Mouse (Mus musculus): Measurements from ENCODE around the gene Thap2.

Thap2 gene

DNA sequence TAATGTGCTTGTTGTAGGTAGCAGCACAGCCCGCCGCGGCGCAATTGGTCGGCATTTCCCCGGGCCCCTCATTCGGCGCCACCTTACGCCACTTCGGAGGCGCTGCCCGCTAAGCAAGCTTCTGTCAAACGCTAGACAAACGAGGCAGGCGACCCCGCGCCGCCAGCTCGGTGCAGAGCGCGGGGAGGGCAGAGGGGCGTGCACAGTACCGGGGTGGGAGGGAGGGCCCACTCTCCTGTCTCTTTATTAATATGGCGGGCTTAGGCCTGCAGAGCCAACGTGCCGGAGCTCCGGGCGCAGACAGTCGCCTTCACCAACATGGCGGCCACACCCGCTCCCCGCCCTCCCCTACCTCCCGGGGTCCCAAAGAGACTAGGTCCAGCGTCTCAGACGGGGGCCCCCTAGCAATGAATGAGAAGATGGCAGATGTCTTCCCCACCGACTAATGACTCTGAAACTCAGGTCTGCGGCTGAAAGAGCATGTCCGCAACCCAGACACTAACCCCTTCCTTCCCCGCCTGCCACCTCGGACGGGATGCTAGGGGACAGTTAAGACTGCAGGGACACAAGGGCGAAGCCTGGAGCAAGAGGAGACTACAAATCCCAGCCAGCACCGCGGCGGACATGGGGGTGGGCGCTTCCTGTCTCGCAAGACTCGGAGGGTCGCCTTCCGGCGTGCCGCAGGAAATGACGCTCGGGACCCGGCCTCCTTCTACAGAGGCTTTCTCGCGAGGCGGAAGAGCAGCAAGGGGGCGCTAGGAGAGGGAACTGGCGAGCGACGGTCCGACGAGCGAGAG is at the start of gene Thap2, which contains the start of gene Zfc3h1:
Thap2 (minus strand) TSS at position 223 of the 797 bp plus-strand sequence.
Zfc3h1 (plus strand) TSS at position 739 of the 797 bp plus-strand sequence.
- DNase-seq (ENCODE audit: low read depth, low spot score), result peak; percentile 98

DNA sequence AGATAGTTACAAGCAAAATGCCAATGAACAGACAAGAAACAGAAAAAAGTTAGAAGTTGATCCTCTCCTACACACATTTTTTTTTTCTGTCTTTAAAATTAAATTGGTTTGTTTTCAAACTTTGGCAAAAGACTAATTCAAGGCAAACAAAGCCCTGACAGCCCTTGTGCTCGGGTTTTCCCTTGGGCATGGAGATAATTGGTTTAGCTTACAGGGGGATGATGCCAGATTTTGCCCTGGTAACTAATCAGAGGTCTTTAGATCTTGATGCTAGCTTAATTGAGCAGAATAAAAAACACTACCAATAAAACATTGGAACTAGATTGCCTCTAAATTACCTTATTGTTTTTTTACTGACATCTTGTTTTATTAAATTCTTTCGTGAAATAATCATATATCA is 41.1 kb upstream of the Thap2 start:
- DNase-seq (ENCODE audit: low read depth, low spot score), result no peak

DNA sequence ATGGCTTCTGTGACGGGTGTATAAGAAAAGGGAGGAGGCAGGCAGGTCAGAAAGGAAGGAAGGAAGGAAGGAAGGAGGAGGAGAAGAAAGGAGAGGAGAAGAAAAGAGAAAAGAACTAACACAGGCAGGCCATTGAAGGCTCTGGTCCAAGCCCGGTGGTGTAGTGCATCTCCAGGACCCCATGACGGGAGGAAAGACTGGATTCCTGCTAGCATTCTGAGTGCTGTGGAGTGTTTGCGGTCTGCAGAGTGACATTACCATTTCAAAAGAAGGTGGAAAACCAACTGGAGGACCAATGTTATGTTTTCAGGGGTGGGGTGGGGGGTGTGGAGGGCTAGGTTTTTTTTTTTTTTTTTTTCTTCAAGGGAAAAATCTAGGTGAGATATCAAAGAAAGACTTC is 37.7 kb upstream of the Thap2 start:
- DNase-seq (ENCODE audit: low read depth, low spot score), result no peak

DNA sequence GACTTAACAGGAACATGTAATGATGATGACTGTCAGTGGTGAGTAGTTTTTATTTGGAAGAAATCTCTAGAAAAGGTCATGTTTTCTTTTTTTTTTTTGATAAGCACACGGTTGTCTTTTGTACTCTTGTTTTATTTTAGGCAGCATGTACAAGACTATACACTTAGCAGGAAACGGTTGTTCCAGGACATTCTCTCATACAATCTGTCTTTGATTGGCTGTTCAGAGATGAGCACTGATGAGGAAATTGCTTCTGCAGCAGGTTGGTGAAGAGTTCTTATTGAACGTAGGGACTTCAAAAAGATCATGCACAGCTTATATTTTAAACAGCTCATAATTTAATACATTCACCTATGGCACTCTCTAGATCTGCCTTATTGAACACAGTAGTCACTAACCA is 29.8 kb upstream of the Thap2 start:
- no peak for DNase-seq (ENCODE audit: low read depth, low spot score)

DNA sequence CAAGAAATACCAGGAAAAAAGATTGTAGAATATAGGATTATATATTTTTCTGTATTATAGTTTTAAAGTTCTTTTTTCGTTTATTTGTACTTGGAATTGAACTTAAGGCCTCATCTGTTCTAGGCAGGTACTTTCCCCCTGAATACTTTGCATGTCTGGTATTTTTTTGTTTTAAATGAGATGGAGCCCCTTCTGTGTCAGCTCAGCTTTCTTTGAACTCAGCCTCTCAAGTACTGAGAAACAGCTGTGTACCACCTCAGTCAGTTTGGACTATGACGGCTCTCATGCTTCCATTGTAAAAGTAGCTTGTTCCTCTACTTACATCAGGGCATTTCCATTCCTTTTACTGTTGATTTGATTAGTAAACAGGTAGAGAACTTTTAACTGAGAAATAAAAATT is 29.3 kb upstream of the Thap2 start:
- no peak for DNase-seq (ENCODE audit: low read depth, low spot score)

DNA sequence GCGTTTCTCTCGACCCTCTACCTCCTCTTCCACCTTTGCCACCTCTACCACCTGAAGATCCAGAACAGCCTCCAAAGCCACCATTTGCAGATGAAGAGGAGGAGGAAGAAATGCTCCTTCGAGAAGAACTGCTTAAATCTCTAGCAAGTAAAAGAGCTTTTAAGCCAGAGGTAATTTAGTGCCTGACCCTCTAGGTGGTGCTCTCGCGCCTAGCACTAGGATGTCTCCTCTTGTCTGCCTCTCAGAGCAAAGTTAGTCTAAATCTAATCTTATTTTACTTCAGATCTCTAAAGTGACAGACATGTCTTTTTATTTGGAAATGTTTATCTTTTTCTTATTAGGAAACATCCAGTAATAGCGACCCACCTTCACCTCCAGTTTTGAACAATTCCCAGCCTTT is 22.1 kb upstream of the Thap2 start:
- peak; percentile 36 for DNase-seq (ENCODE audit: low read depth, low spot score)

DNA sequence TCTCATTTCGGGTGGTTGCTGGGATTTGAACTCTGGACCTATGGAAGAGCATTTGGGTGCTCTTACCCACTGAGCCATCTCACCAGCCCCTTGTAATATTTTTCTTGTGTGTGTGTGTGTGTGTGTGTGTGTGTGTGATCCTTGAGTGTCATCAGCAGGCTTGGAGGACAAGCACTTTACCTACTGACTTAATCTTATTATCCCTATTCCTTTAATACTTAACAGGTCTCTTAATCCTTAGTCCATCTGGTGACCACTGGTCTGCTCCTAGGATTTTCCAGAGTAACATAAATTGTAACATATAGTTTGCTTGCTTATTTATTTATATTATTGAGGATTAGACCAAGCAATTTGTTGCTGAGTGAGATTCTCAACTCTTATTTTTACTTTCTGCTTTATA is 7.7 kb upstream of the Thap2 start:
- no peak for DNase-seq (ENCODE audit: low read depth, low spot score)

DNA sequence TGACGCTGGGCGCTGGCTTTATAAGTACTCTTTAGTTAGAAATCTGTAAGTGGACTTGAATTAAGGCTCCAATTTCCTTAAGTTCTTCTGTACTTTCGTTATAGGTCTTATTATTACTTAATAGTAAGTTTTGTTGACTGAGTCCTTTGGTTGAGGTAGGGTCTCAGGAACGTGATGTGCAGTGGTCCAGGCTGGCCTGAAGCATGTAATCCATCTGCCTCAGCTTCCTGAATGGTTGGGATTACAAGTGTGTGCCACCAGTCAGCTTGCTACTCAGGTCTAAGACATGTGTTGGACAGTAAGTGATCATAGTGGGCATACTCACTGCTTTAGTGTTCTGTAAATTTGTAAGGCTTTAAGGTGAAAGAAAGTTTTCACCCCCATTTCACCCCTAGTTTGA is 6.8 kb upstream of the Thap2 start:
- no peak for DNase-seq (ENCODE audit: low read depth, low spot score)

DNA sequence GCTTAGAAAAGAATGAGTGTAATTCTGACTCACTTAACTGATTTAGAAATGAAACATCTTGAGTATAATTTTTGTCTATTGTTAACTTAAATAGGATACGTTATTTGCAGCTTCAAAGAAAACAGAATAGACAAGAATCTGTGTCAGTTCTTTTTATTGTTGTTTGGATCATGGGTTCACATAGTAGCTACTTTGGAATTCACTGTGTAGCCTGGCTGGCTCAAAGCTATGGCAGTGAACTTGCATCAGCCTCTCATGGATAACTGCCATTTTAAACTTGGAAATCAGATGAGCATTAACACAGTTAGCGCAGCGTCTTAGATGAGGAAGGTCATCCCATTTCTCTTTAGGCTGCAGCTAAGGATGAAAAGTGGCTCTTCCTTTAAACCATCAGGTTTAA is 3.6 kb upstream of the Thap2 start:
- no peak for DNase-seq (ENCODE audit: low read depth, low spot score)

DNA sequence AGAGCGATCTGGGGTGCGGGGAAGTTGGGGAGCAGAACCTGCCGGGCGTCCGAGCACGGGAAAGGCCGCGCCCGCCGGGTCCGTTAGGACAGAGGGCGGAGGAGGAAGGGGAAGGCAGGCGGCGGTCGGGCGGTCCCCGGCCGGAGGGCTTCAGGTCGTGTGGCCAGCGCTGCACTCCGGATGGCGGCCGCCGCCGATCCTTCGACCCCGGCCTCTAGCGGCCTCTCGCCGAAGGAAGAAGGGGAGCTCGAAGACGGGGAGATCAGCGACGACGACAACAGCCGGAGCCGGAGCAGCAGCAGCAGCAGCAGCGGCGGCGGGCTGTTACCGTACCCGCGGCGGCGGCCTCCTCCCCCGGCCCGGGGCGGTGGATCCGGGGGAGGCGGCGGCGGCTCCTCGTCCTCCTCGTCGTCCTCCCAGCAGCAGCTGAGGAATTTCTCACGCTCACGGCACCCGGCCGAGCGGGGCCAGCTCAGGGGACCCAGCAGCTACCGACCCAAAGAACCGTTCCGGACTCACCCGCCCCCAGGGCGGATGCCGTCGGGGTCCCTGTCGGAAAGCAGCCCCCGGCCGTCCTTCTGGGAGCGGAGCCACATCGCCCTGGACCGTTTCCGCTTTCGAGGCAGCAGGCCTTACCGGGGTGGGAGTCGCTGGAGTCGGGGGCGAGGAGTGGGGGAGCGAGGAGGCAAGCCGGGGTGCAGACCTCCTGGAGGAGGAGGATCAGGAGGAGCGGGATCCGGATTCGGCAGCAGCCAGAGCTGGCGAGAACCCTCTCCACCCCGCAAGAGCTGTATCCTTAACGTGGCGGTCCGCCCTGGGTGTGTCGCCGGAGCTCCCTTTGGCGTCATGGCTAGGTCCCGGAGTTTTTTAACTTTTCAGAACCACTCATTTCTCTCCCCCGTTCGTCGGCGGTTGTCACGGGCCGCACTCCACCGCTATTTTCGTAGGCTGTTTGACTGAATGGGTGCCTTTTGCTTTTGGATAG is 1.1 kb upstream of the Thap2 start:
- no peak for DNase-seq (ENCODE audit: low read depth, low spot score)

DNA sequence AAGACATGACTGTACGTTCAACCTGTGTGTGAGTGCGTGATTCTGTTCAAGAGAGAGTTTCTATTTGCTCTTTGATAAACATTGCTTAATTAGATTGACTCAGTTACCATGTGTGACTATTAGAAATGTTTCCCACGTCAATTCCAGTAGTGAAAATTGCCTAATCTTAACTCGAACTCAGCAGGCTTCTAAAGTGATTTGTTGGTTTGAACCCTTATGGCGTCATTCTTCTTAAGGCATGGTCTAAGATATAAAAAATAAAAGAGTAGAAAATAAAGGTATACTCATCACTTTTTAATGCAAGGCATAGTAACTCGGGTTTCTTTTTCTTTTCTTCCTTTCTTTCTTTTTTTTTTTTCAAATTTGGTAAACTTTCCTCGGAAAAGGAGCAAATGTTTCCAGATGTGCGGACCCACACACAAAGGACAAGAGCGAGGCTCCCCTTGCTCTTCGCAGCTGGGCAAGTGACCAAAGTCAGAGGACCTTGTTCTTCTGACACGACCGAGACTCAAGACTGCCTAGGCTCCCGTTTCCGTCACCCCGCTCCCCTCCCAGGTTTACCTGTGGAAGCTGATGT is 511 bp downstream of the Thap2 start:
- DNase-seq (ENCODE audit: low read depth, low spot score), result no peak

DNA sequence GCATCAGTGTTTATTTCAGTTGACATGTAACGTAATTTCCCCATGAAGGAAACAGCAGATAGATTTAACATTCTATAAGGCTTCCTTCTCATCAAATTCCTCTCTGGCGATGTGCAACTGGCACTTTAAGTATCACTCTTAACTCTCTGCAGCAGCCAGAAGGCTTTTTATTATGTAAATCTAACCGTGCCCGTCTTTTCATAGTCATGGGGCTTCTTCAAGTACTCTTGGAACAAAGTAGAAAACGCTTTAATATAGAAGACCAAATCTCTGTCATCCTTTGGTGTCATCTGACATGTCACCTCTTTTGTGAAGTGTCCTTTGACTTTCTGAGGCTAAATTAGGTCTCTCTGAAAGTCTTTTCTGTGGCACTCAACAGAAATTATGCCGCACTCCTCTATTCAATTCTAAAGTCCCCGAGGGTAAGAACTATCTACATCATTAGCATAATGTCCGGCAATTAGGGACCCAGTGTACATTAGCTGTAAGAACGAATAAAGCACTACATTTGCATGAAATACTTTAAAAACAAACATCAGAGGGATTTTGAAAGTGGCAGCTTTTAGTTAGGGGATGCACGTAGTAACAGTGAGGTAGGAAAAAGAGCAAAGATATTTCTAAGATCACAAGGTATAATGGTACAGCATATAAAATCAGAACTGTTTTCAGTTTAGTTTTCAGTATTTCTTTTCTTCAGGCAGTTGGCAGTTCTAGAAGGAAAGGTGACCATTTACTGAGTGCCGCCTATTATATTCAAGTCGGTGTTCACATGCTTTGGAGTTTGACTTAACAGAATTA is 1.2 kb downstream of the Thap2 start:
- peak; percentile 10 for DNase-seq (ENCODE audit: low read depth, low spot score)

DNA sequence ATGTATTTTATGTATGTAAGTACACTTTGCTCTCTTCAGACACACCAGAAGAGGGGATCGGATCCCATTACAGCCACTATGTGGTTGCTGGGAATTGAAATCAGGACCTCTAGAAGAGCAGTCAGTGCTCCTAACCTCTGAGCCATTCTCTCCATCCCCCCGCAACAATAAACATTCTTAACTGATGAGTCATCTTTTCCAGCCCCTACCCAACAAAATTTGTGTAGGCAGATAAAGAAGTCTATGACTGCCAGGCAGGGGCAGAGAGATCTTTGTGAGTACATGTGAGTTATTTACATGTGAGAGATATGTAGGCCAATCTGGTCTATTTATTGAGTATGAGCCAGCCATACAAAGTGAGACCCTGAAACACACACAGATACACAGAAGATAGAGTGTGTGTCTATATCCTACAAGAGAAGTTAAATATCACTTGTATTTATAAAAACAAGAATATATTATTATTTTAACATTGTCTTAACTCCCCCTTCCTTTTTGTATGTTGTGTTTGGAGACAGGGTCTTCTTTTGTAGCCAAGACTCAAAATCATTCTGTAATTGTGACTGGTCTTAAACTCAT is 2.6 kb downstream of the Thap2 start:
- DNase-seq (ENCODE audit: low read depth, low spot score), result no peak

DNA sequence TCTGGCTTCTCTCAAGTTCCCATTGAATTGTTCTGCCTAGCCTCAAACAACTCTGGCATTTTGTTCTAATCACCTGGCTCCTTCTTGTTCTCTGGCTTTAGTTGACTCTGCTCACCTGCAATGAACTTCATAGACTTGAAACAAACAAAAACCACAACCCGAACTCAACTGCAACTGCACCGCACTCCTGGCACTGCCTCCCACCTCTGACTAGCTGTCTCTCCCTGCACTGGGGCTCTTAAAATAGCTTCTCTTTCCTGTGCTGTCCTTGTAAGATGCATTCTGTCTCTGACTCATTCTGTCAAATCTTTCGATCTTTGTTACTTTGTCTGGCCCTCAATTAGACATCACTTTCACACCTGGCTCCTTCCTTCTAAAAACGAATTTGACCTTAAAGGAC is 21.1 kb downstream of the Thap2 start:
- no peak for DNase-seq (ENCODE audit: low read depth, low spot score)

DNA sequence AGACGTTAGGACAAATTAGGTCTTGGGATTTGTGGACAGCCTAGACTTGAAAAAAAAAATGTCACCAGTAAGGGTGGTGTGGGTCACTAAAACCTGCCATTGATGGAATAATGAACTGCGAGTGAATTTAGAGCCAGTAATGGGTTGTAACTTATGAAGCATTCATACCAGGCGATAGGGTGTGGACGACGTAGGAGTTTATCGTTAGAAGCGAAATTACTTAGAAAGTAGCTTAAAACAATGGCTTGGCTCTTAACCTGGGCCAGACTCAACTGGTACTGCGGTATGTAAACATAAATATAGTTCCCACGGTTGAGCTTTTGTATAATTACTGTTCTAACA is 21.6 kb downstream of the Thap2 start:
- no peak for DNase-seq (ENCODE audit: low read depth, low spot score)

DNA sequence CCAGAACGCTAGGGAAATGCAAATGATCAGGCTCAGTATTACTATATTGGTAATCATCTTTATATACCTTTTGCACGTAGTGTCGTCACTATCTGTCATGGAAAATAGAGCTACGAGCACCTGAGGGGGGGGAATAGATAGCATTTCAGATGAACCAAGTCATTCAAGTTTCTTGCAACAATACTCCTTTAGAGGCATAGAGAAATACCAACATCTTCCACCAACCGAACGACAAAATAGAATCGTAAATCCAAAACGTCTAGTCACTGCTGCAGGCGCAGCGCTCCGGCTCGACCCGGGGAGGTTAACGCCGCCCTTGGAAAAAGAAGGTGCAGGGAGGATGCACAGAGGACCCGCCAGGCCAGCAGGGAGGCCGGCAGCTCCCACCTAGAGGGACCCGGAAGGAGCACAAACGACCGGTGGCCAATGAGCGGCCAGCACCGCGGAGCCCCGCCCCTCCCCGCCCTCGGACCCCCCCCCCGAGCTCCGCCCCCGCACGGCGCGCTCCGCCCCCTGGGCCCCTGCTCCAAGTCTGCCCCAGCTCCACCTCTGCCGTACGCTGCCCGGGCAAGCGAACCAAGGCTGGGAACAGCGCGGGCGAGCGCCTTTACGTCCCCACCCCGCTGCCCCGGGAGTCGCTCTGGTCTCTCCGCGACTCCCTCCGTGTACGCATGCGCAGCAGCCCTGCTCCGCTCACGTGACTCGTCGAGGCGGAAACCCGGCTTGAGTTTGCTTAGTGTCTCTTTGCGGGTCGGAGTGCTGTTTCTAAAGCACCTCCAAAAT is 22.2 kb downstream of the Thap2 start, which contains the start of gene Tmem19:
Tmem19 (minus strand) TSS at position 662 of the 783 bp plus-strand sequence.
- DNase-seq (ENCODE audit: low read depth, low spot score), result peak; percentile 88

DNA sequence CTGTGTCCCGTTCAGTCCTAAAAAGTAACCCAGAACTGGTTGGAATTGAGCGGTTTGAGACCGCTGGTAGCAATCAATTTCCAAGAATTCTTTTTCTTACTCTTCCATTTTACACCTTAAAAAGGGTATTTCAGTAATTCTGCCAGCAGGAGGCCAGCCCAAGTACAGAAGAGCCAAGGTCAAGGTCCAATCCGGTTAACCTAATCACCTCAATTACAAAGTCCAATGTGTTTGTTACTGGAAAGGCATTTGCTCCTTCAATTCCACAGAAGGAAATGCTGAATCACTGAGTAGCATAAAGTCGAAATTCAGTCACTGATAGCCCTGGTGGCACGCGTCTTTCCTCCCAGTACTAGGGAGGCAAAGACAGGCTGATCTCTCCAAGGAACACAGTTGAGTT is 25.2 kb downstream of the Thap2 start:
- DNase-seq (ENCODE audit: low read depth, low spot score), result no peak

DNA sequence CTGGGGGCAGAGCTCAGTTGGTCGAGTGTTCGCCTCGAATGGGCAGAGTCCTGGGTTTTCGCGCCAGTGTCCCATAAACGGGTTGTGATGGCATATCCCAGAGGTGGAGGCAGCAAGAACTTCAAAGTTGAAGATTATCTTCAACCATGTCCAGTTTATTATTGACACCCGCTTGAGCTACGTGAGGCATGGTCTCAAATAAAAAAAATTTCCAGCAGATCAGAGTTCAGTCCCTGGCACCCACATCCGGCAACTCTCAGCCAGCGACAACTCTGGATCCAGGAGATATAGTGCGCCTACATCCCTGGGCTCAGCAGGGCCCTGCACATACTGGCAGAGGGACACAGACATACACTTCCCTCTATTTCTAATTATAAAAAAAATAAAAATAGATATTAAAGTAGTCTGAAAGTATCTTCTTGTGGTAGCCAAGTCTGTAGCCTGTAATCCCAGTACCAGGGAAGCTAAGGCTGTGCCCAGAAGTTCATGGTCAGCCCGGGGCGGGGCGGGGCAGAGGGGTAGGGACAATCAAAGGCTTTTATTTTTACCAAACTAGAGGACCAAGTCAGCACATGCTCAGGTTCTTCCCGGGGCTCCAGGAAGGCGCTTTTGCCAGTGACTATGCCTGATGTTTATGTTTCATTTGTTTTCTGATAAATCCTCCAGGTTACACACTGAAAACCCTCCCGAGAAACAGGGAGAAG is 25.9 kb downstream of the Thap2 start:
- no peak for DNase-seq (ENCODE audit: low read depth, low spot score)

DNA sequence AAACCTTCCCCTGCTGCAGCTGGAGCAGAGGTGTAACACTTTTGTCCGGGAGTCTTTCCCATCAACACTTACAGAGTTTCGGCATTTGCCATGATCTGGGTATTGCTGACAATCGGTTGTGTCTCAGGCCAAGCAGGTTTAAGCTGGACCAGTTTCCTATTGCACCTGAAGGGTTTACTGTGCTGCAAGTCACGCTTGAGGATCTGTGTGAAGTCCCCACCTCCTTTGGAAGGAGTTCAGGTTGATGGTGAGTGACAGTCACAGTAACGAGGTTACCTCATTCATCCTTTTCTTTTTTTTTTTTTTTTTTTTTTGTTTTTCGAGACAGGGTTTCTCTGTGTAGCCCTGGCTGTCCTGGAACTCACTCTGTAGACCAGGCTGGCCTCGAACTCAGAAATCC is 28.1 kb downstream of the Thap2 start:
- no peak for DNase-seq (ENCODE audit: low read depth, low spot score)

DNA sequence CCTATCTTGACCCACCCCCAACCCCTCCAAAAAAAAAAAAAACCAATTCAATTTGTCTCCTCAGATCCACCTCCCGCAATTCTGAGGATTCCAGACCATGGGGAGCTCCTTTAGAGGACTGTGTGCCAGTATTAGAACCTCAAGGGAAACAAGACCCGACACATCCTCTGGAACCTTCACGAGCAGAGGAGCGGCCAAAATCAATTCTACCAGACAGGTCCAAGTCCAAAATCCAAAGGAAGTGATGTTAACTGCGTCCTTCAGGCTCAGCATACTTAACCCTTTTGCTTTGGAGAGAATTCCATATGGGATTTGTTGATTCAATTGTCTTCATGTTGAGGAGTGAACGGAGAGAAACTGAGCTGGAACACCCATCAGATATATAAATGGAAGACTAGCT is 29.2 kb downstream of the Thap2 start:
- no peak for DNase-seq (ENCODE audit: low read depth, low spot score)
